In genomic region chr2:6284784-6285183, GRCm38 (mm10) we compare ENCODE assay signal across 21 mouse cellular contexts. TPM values are rescaled to one million over a fixed set of nuclear protein-coding genes. Genes with fewer than 3 reads are reported as not detected.
DNase-seq lines count a peak whose midpoint lies in the region; ATAC-seq and TF ChIP-seq lines count a peak whose summit lies in the region.
"Had no signal": no experiment of that assay in that cellular context is flagged by ENCODE, and none has a peak within 500 bp of the region (broad histone marks: within the 10 kb centered on the region; RNA-seq: fewer than 3 reads in every experiment).

No protein-coding gene starts in this region.

- 44% methylated on average over 3 of the region's 3 CpGs for WGBS in lung, postnatal 0 days
- 54% methylated on average over 3 of the region's 3 CpGs for WGBS in lung, adult 2 months
- WGBS in liver, embryonic 11.5 days: 40% methylated on average over 3 of the region's 3 CpGs
- WGBS in midbrain, embryonic 10.5 days: 79% methylated on average over 3 of the region's 3 CpGs

- H3K9me3 ChIP-seq in lung, postnatal 0 days (ENCODE audit: low read length): no peaks in the 10 kb centered on the region
- no peaks in the 10 kb centered on the region for H3K9me3 ChIP-seq in liver, embryonic 11.5 days (ENCODE audit: control insufficient read depth, low read length)
- H3K9me3 ChIP-seq in megakaryocyte, embryonic 14.5 days: peaks cover 15% of the 10 kb centered on the region
- no peaks in the 10 kb centered on the region for H3K9me3 ChIP-seq in midbrain, embryonic 10.5 days (replicated peaks)
- H3K9me3 ChIP-seq: kidney, embryonic 15.5 days; limb, embryonic 10.5 days; lung, embryonic 15.5 days; neural tube, embryonic 15.5 days had no signal

- DNase-seq in lung, postnatal 0 days (ENCODE audit: low spot score): peak; percentile 51
- no peak for DNase-seq in lung, adult 2 months
- peak; percentile 46 for DNase-seq in c-Kit-positive CD71-positive TER-119-negative erythroid progenitor cells, embryonic 14.5 days (ENCODE audit: low read depth)
- no peak for DNase-seq in liver, embryonic 11.5 days (ENCODE audit: low spot score)
- DNase-seq in layer of hippocampus, postnatal 14 days (ENCODE audit: low spot score in 2 of 2): no peak
- DNase-seq in retina, postnatal 1 day: no peak
- no peak for DNase-seq in midbrain, embryonic 10.5 days (ENCODE audit: low spot score)
- DNase-seq: adrenal gland, postnatal 36 days; cerebellum, postnatal 14 days; forebrain, postnatal 0 days; heart, adult 18-20 months; heart, postnatal 4 days; midbrain, embryonic 14.5 days; thymus, adult 2 months had no signal

- TF ChIP-seq POLR2A in lung, adult 2 months (IDR thresholded peaks at IDR 0.05; ENCODE audit: borderline replicate concordance, extremely low read depth, low read depth, low read length): no peak

- ATAC-seq in lung, postnatal 0 days: peak; percentile 55; the same call in 1 of the 2 replicates
- ATAC-seq in liver, embryonic 11.5 days (replicated peaks; ENCODE audit: low FRiP score): peak; percentile 67
- ATAC-seq: forebrain, postnatal 0 days; Patski had no signal

- no peak for TF ChIP-seq CTCF in lung, postnatal 0 days (IDR thresholded peaks at IDR 0.05)
- no peak for TF ChIP-seq CTCF in lung, adult 2 months (IDR thresholded peaks at IDR 0.05; ENCODE audit: insufficient read depth, low read length)

- H3K4me2 ChIP-seq in lung, postnatal 0 days (replicated peaks; ENCODE audit: low read depth, low read length): no peak overlapping the region
- H3K4me2 ChIP-seq in liver, embryonic 11.5 days: 0 out of 2 replicates have a peak overlapping the region, but pooled peaks have one; percentile 5
- H3K4me2 ChIP-seq: kidney, embryonic 15.5 days; lung, embryonic 15.5 days; neural tube, embryonic 15.5 days had no signal

- H3K36me3 ChIP-seq in lung, postnatal 0 days (ENCODE audit: insufficient read depth, low read length): no peaks in the 10 kb centered on the region
- no peaks in the 10 kb centered on the region for H3K36me3 ChIP-seq in liver, embryonic 11.5 days (ENCODE audit: control insufficient read depth, insufficient read depth, low read length)
- H3K36me3 ChIP-seq in megakaryocyte, embryonic 14.5 days (replicated peaks; ENCODE audit: low read length): no peaks in the 10 kb centered on the region
- H3K36me3 ChIP-seq in midbrain, embryonic 10.5 days: no peaks in the 10 kb centered on the region
- H3K36me3 ChIP-seq: kidney, embryonic 15.5 days; limb, embryonic 10.5 days; lung, embryonic 15.5 days; neural tube, embryonic 15.5 days had no signal

- H3K4me3 ChIP-seq in lung, postnatal 0 days (ENCODE audit: low read depth, low read length): no peak overlapping the region
- H3K4me3 ChIP-seq in lung, adult 2 months (replicated peaks; ENCODE audit: extremely low read depth, low read depth, low read length): no peak overlapping the region
- H3K4me3 ChIP-seq in liver, embryonic 11.5 days (ENCODE audit: low read depth, low read length): no peak overlapping the region
- H3K4me3 ChIP-seq in megakaryocyte, embryonic 14.5 days (replicated peaks): peak overlapping the region; percentile 16
- H3K4me3 ChIP-seq in midbrain, embryonic 10.5 days: no peak overlapping the region
- H3K4me3 ChIP-seq: kidney, embryonic 15.5 days; limb, embryonic 10.5 days; lung, embryonic 15.5 days; myocyte; neural tube, embryonic 15.5 days had no signal

- H3K27me3 ChIP-seq in lung, postnatal 0 days (replicated peaks; ENCODE audit: insufficient read depth, low read length): no peaks in the 10 kb centered on the region
- H3K27me3 ChIP-seq in liver, embryonic 11.5 days (replicated peaks; ENCODE audit: control insufficient read depth, insufficient read depth, low read length): peaks cover 3% of the 10 kb centered on the region; the same call in 1 of the 2 replicates
- H3K27me3 ChIP-seq in megakaryocyte, embryonic 14.5 days (replicated peaks): peaks cover 34% of the 10 kb centered on the region
- H3K27me3 ChIP-seq in midbrain, embryonic 10.5 days (ENCODE audit: low read depth, poor library complexity, severe bottlenecking): no peaks in the 10 kb centered on the region
- H3K27me3 ChIP-seq: kidney, embryonic 15.5 days; lung, embryonic 15.5 days; neural tube, embryonic 15.5 days; Patski had no signal

- no peaks in the 10 kb centered on the region for H3K4me1 ChIP-seq in lung, postnatal 0 days (ENCODE audit: insufficient read depth, low read depth, low read length)
- no peaks in the 10 kb centered on the region for H3K4me1 ChIP-seq in lung, adult 2 months (ENCODE audit: control insufficient read depth, insufficient read depth, low read length)
- H3K4me1 ChIP-seq in liver, embryonic 11.5 days (replicated peaks; ENCODE audit: control insufficient read depth, insufficient read depth, low read length): peaks cover 22% of the 10 kb centered on the region
- peaks cover 53% of the 10 kb centered on the region for H3K4me1 ChIP-seq in megakaryocyte, embryonic 14.5 days
- H3K4me1 ChIP-seq in midbrain, embryonic 10.5 days: no peaks in the 10 kb centered on the region
- H3K4me1 ChIP-seq: neural tube, embryonic 15.5 days had no signal

- no peak overlapping the region for H3K27ac ChIP-seq in lung, postnatal 0 days (ENCODE audit: low read length)
- H3K27ac ChIP-seq in liver, embryonic 11.5 days (ENCODE audit: low read depth, low read length): peak overlapping the region; percentile 57; the same call in 1 of the 2 replicates
- H3K27ac ChIP-seq in midbrain, embryonic 10.5 days (replicated peaks): no peak overlapping the region
- H3K27ac ChIP-seq: kidney, embryonic 15.5 days; limb, embryonic 10.5 days; lung, embryonic 15.5 days; neural tube, embryonic 15.5 days had no signal

- H3K9ac ChIP-seq in lung, postnatal 0 days (replicated peaks; ENCODE audit: low read depth): no peak overlapping the region
- H3K9ac ChIP-seq in liver, embryonic 11.5 days (ENCODE audit: low read depth, low read length): no peak overlapping the region
- H3K9ac ChIP-seq: forebrain, postnatal 0 days; kidney, embryonic 15.5 days; lung, embryonic 15.5 days; neural tube, embryonic 15.5 days had no signal

- TF ChIP-seq EP300 in lung, postnatal 0 days (IDR thresholded peaks at IDR 0.05): no peak

RNA-seq across cellular contexts. Expression of gene Usp6nl, which starts 37.7 kb away (rescaled TPM):
- polyA plus RNA-seq in lung, postnatal 0 days (2015; fragmentation: Nextera tagmentation; extraction: Ambion mirVana): 9.5 and 11.0 TPM in 2 replicates
- polyA plus RNA-seq in lung, adult 2 months (2012; rRNA removed): 7.9 and 19.9 TPM in 2 replicates
- polyA plus RNA-seq in liver, embryonic 11.5 days (2014; fragmentation: Nextera tagmentation; extraction: Ambion mirVana): 8.5 and 10.6 TPM in 2 replicates
- 1.9 and 2.9 TPM in 2 replicates for polyA plus RNA-seq in megakaryocyte, embryonic 14.5 days (2012; ENCODE audit: insufficient read depth, low replicate concordance)
- 10 to 100 TPM; 23.2 to 25.0 TPM for total RNA-seq in layer of hippocampus, postnatal 14 days (2021)
- 11.0 and 11.8 TPM in 2 replicates for polyA plus RNA-seq in midbrain, embryonic 10.5 days (2016; fragmentation: Nextera tagmentation; extraction: Ambion mirVana)

Comparison
In these comparisons a context has a peak if more than half of its experiments do, and no peak if none do; other contexts are left out.
1. DNase-seq: peak in lung, postnatal 0 days (single experiment) and c-Kit-positive CD71-positive TER-119-negative erythroid progenitor cells, embryonic 14.5 days (single experiment); none in lung, adult 2 months (single experiment), liver, embryonic 11.5 days (single experiment), layer of hippocampus, postnatal 14 days (0 of 2), retina, postnatal 1 day (single experiment) and midbrain, embryonic 10.5 days (single experiment).